Mouse (Mus musculus): ENCODE measurements at regions not wholly inside any gene's neighbourhood (a gene's known extent, or its start where the extent isn't known, plus 50 kb on each side); places are given as distances from the start of the nearest gene placed in this dataset.

DNA sequence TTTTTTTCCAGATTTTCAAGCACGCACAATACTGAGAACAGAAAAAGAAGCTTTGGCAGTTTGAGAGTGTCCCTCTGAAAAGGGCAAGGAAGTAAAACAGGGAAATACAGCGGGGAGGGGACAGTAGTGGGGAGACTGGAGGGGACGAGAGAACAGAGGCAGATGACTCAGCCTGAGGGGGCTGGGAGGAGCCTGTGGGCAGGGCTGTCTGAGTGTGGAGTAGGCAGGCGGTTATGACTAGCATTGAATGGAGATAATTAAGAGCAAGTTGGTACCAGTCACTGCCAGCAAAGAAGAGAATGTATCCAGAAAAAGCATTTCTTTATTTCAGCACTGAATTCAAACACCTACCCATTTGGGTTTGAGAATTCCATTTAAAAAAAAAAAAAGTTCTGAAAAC is 98.4 kb upstream of the Gls start:
- no peak for TF ChIP-seq POLR2A (IDR thresholded peaks at IDR 0.05; ENCODE audit: low read depth, low read length)
- no peak for TF ChIP-seq CTCF (conservative IDR thresholded peaks at IDR 0.05; ENCODE audit: insufficient read depth, insufficient read length, low read depth, low read length)
